Mouse (Mus musculus): ENCODE data around the gene Spats1.
A peak's percentile ranks its signal among the peaks of the same experiment; 100 is the strongest.
"Not testable (repeated sequence)": the region's sequence is repeated elsewhere in the genome, so short reads cannot be mapped to it uniquely, and the experiment has no call there.

The Spats1 gene

DNA sequence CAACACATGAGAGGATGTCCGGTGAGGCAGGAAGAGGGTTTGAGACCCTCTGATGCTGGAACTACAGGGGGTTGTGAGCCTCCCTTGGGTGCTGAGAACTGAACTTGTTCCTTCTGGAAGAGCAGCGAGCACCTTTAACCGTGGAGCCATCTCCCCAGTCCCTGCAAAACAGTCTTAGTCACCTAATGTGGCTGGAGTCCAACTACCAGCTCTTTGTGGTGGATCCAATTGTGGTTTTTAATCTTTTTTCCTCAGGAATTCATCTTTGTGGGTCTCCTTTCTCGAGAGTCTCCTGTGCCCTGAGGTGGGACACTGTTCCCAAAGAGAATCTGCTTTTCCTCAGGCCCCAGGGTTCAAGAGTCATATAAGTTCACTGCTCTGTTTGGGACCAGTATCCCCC is 29.3 kb downstream of the Spats1 start:
- DNase-seq (ENCODE audit: low spot score): no peak

DNA sequence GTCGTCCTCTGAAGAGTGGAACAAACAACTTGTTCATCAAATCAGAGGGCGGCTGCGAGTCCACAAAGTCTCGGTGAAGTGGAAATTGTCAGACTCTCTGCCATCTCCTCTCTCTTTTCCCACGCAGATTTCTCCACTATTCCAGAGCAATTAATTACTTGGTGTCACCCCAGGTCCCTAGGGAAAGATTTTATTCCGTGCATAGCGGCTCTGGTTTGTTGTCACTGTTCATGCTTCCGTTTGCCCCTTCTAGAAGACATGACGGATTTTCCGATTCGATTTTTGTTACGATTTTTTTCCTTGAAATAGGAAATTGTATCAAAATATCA is 41.0 kb downstream of the Spats1 start:
- DNase-seq (ENCODE audit: low spot score): no peak

GRCm38 (mm10) chr17:45433419-45434261 is 41.6 kb downstream of the Spats1 start, which contains the start of gene Cdc5l:
Gene Cdc5l, minus strand, starts transcription at chr17:45433737.
- DNase-seq (ENCODE audit: low spot score): peak; percentile 96

DNA sequence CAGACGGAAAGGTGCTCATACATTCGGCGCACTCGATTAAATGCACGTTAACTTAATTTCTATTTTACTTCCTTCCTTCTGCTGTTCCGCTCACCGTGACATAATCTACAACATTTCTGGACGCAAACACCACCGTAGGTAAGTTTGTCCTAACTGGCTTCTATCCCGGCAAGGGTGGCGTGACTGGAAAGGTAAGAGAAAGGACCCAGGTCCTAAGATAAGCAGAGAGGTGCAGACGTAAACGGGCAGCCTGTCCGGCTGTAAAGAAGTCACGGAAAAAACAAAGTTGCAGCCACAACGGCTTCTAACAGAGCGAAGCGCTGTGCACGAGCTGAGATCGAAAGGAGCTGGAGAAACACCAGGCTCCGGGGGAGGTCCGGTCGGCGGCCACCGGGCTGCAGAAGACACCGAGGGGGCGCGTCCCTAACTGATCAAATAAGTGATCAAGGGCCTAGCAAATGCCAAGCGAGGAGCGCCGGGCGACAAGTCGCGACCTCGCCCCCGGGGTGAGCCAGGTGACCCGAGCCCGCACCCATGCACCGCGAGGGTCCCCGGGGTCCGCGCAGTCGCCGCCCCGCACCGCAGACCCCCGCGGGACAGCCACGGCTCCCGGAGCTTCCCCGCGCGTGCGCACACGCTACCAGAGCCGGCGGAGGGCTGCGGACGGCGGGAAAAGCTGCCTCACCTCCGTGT is 42.4 kb downstream of the Spats1 start:
- peak; percentile 16 for DNase-seq (ENCODE audit: low spot score)

DNA sequence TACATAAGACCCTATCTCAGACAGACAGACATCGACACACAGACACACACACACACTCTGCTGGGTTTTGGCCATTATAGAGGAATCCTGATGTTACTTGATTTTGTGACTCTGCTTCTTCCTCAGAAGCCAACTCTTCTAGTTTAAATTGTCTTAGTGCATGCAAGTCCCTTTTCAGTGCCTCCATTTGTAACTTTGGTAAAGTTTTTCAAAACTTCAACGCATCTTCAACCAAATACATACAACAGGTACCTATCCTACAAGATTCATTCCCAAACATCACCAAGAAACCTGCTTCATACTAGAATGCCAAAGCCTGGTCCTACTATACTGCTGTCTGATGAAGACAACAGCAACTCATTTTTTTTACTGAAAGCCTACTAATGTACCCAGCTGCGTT is 43.2 kb downstream of the Spats1 start:
- DNase-seq (ENCODE audit: low spot score): no peak

- no peak for DNase-seq (ENCODE audit: low spot score)
These were observed 57.8 kb downstream of the Spats1 start for GRCm38 (mm10) chr17:45417387-45417786.

DNA sequence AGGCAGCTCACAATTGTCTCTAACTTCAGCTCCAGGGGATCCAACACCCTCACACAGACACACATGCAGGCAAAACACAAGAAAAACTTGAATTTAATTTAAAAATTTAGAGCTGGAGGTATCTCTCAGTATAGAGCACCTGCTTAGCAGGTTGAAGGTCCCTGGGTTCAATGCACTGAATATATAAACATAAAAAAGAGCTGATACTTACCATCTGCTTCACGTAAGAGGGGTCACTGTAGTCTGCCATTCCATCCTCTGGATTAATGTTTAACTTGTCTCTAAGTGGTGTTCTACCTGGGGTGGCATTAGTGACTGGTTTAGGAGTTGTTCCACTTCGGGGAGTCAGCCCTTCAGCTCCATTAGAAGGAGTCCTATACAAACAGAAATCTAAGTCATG is 63.6 kb downstream of the Spats1 start:
- DNase-seq (ENCODE audit: low spot score): not testable (repeated sequence)

GRCm38 (mm10) chr17:45408719-45409118 is 66.5 kb downstream of the Spats1 start:
- no peak for DNase-seq (ENCODE audit: low spot score)

DNA sequence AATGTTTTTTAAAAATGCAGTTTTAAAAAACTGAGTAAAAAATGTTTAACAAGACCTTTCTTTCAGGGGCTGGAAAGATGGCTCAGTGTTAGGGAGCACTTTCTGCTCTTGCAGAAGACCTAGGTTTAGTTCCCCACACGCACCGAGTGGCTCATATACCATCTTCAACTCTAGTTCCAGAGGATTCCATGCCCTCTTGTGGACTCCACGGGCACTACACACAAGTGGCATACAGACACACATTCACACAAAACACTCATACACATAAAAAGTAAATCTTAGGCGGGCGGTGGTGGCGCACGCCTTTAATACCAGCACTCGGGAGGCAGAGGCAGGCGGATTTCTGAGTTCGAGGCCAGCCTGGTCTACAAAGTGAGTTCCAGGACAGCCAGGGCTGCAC is 68.9 kb downstream of the Spats1 start:
- no peak for DNase-seq (ENCODE audit: low spot score)

- DNase-seq (ENCODE audit: low spot score): peak; percentile 33
These were observed 72.0 kb downstream of the Spats1 start for GRCm38 (mm10) chr17:45403207-45403606.

DNA sequence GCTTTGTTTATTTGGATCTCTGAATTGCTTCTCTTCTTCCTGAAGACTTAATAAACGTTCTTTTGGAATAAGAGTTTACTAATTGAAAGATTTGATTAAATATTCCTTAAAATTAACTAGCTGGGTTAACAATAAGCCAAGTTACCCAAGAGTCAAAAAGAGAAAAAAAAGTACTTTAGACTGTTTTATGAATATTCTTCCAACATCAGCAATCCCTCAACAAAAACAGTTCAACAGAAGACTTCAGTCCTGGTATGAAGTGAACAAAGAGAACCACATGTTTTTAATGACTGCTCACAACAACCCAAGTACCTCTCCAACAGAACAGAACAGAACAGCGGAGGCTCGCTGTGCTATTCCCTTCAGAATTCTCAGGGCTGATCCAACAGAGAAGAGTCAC is 72.6 kb downstream of the Spats1 start:
- no peak for DNase-seq (ENCODE audit: low spot score)

DNA sequence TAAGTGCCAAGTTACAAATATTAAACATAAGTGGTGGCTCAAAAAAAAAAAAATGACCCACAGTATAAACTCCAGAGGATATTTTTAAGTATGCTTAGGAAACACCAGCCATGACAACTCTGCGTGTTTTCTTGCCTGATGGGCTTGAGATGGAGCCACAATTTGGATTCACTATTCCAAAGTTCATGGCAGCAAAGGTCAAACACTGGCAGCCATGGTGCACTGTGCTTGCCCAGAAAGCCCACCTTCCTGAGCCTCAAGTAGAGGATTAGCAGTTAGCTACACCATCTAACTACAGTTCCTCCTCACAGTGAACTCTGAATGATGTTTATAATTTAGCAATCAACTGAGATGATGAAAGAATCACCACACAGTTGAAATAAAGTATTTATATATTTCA is 73.1 kb downstream of the Spats1 start:
- no peak for DNase-seq (ENCODE audit: low spot score)

GRCm38 (mm10) chr17:45401126-45401905 is 73.9 kb downstream of the Spats1 start:
- DNase-seq (ENCODE audit: low spot score): no peak

GRCm38 (mm10) chr17:45398021-45398420 is 77.2 kb downstream of the Spats1 start:
- DNase-seq (ENCODE audit: low spot score): no peak

- no peak for DNase-seq (ENCODE audit: low spot score)
These were observed 77.7 kb downstream of the Spats1 start for GRCm38 (mm10) chr17:45397541-45397940.

DNA sequence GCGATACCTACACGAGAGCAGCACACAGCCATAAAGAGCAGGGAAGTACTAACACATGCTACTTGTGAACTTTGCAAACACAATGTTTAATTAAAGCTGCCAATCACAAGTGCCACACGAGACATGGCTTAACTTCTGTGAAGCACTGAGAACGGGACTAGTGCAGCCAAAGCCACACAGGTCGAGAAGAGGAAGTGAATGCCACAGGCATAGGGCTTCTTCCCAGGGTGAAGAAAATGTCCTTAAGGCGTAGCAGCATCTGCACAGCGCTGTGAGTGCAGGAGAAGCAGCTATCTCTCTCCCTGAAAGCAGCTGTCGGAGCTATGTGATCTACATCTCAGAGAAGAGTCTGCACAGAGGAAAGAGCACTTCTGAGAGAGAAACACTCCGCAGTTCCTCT is 80.6 kb downstream of the Spats1 start:
- DNase-seq (ENCODE audit: low spot score): no peak

DNA sequence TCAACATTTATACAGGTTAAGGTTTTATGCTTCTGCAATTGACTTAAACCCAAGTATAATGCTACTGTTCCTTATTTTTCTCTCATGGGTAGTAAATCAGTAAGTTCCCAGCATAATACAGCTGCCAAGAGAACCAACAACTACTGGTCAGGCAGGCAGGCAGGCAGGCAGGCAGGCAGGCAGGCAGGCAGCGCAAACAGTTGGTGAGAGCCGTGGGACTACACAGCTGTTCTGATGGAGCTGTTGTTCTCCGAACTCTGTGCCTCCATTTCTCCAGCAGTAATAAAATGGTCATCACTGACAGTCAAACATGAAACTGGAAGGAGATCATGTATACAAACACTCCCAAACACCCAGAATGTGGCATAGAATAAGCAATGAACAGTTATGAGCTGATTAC is 81.5 kb downstream of the Spats1 start:
- no peak for DNase-seq (ENCODE audit: low spot score)
